Comparison of ENCODE assay signal across 9 mouse cellular contexts in genomic region chr12:27502716-27503486, GRCm38 (mm10).
DNase-seq lines count a peak whose midpoint lies in the region; ATAC-seq lines count a peak whose summit lies in the region.
"Had no signal": no experiment of that assay in that cellular context is flagged by ENCODE, and none has a peak within 500 bp of the region (broad histone marks: within the 10 kb centered on the region; RNA-seq: fewer than 3 reads in every experiment).

No protein-coding gene starts in this region.

- H3K4me1 ChIP-seq in embryonic facial prominence, embryonic 11.5 days (ENCODE audit: control insufficient read depth, insufficient read depth, low read length), result 0 out of 2 replicates have a peak, but pooled peaks cover 5% of the 10 kb centered on the region

- no peak overlapping the region for H3K4me2 ChIP-seq in embryonic facial prominence, embryonic 11.5 days (ENCODE audit: low read depth, low read length)
- H3K4me2 ChIP-seq: limb, embryonic 13.5 days had no signal

- peak; percentile 52; the same call in 1 of the 2 replicates for ATAC-seq in embryonic facial prominence, embryonic 11.5 days (replicated peaks; ENCODE audit: insufficient number of reproducible peaks, low FRiP score, low TSS enrichment, low read depth)
- ATAC-seq in cerebellum, adult (ENCODE audit: insufficient number of reproducible peaks, low FRiP score, low TSS enrichment), result no peak

- H3K9me3 ChIP-seq in embryonic facial prominence, embryonic 11.5 days (replicated peaks; ENCODE audit: control insufficient read depth, low read length), result no peaks in the 10 kb centered on the region
- H3K9me3 ChIP-seq: limb, embryonic 13.5 days had no signal

- H3K9ac ChIP-seq in embryonic facial prominence, embryonic 11.5 days (replicated peaks; ENCODE audit: low read length), result no peak overlapping the region
- H3K9ac ChIP-seq: limb, embryonic 13.5 days had no signal

- no peaks in the 10 kb centered on the region for H3K27me3 ChIP-seq in embryonic facial prominence, embryonic 11.5 days (ENCODE audit: control insufficient read depth, insufficient read depth, low read length)
- H3K27me3 ChIP-seq: limb, embryonic 13.5 days had no signal

- H3K4me3 ChIP-seq in embryonic facial prominence, embryonic 11.5 days (ENCODE audit: low read depth, low read length), result no peak overlapping the region
- H3K4me3 ChIP-seq: limb, embryonic 13.5 days had no signal

- H3K27ac ChIP-seq in embryonic facial prominence, embryonic 11.5 days (replicated peaks; ENCODE audit: low read depth, low read length), result no peak overlapping the region
- H3K27ac ChIP-seq: limb, embryonic 13.5 days had no signal

- H3K36me3 ChIP-seq in embryonic facial prominence, embryonic 11.5 days (replicated peaks; ENCODE audit: control insufficient read depth, insufficient read depth, low read depth, low read length), result no peaks in the 10 kb centered on the region
- H3K36me3 ChIP-seq: limb, embryonic 13.5 days had no signal

- peak; percentile 7 for DNase-seq in gastrocnemius, adult 18-20 months (ENCODE audit: low spot score)
- no peak for DNase-seq in gastrocnemius, adult 8-10 months (ENCODE audit: low spot score in 2 of 2)
- DNase-seq in 3T3-L1 (ENCODE audit: low read depth, low spot score), result peak; percentile 78
- DNase-seq in embryonic facial prominence, embryonic 11.5 days (ENCODE audit: low spot score), result peak; percentile 60
- DNase-seq in lung, postnatal 36 days, result peak; percentile 5
- DNase-seq in thymus, postnatal 36 days, result no peak
- DNase-seq in ovary, postnatal 36 days (ENCODE audit: low spot score), result no peak

- WGBS in embryonic facial prominence, embryonic 11.5 days, result 8% methylated on average over 6 of the region's 6 CpGs

Comparison
In these comparisons a context has a peak if more than half of its experiments do, and no peak if none do; other contexts are left out.
1. DNase-seq: peak in gastrocnemius, adult 18-20 months (single experiment), 3T3-L1 (single experiment), embryonic facial prominence, embryonic 11.5 days (single experiment) and lung, postnatal 36 days (single experiment); none in gastrocnemius, adult 8-10 months (0 of 2), thymus, postnatal 36 days (0 of 2) and ovary, postnatal 36 days (single experiment).